Mouse (Mus musculus) erythroblast, embryonic 14.5 days (primary cell): ENCODE results near the gene Swap70.
"Not testable (repeated sequence)": the region's sequence is repeated elsewhere in the genome, so short reads cannot be mapped to it uniquely, and the experiment has no call there.

Source experiments
- GATA1 ChIP-seq: IDR thresholded peaks from 2 replicates; pipeline ENCODE4 v1.6.1; 2012; ENCODE audit warnings: low read length, inconsistent platforms, mixed read lengths
- TAL1 ChIP-seq: IDR thresholded peaks from 3 replicates; pipeline ENCODE4 v1.6.1; 2012; ENCODE audit warnings: low read length, inconsistent platforms, mixed read lengths

GRCm38 (mm10) chr7:110231127-110231526 lies 9.6 kb downstream of the Swap70 start:
- not testable (repeated sequence) for TF ChIP-seq TAL1, GATA1
